Mouse (Mus musculus) limb, embryonic 15.5 days (tissue): ENCODE data around the gene Palb2. TPM values are rescaled to one million over a fixed set of nuclear protein-coding genes. Genes with fewer than 3 reads are reported as not detected.
A peak's percentile ranks its signal among the peaks of the same experiment; 100 is the strongest.
"Not testable (repeated sequence)": the region's sequence is repeated elsewhere in the genome, so short reads cannot be mapped to it uniquely, and the experiment has no call there.

ENCODE experiments used
- ATAC-seq: fragments of 200-750 bp; cut with Nextera tagmentation; 2 replicates; pipeline ENCODE4 v1.8.0; 2017; ENCODE audit warnings: low read depth, moderate TSS enrichment; ENCODE audit not compliant: insufficient number of reproducible peaks, low FRiP score, low TSS enrichment
- H3K27ac ChIP-seq: fragments of 300-500 bp; sonication (generic); 2 replicates; pipeline ENCODE4 v1.5.1; 2015; ENCODE audit warnings: moderate library complexity, mild to moderate bottlenecking, inconsistent platforms
- H3K27me3 ChIP-seq: fragments of 300-500 bp; sonication (generic); 2 replicates; pipeline ENCODE4 v1.6.1; 2015; ENCODE audit warnings: inconsistent platforms
- H3K36me3 ChIP-seq: fragments of 300-500 bp; sonication (generic); 2 replicates; pipeline ENCODE4 v1.6.1; 2015; ENCODE audit warnings: inconsistent platforms
- H3K4me1 ChIP-seq: fragments of 300-500 bp; sonication (generic); 2 replicates; pipeline ENCODE4 v1.6.1; 2015; ENCODE audit warnings: inconsistent platforms
- H3K4me2 ChIP-seq: fragments of 300-500 bp; sonication (generic); 2 replicates; pipeline ENCODE4 v1.6.1; 2015; ENCODE audit warnings: mild to moderate bottlenecking, inconsistent platforms
- H3K4me3 ChIP-seq: fragments of 300-500 bp; sonication (generic); 2 replicates; pipeline ENCODE4 v1.5.1; 2015; ENCODE audit warnings: mild to moderate bottlenecking, inconsistent platforms
- H3K9ac ChIP-seq: fragments of 300-500 bp; sonication (generic); 2 replicates; pipeline ENCODE4 v1.6.1; 2015; ENCODE audit warnings: inconsistent platforms
- H3K9me3 ChIP-seq: fragments of 300-500 bp; sonication (generic); 2 replicates; pipeline ENCODE4 v1.6.1; 2016; ENCODE audit warnings: inconsistent platforms
- WGBS: fragments of 180-500 bp; shearing (Covaris S2); methylation state at CpG from one replicate; pipeline ENCODE4 v1.1.7; 2015; 5-methylcytosine and 5-hydroxymethylcytosine counted together
- polyA plus RNA-seq: library from polyadenylated mRNA; unstranded; fragments of >200 nt; fragmentation: Nextera tagmentation; extraction: Ambion mirVana; gene quantifications from 2 replicates; pipeline ENCODE4 v1.2.1, GENCODE M21; 2015

Palb2 gene
- polyA plus RNA-seq, 1 experiment from 2014 or later, result 12.3 TPM

GRCm38 (mm10) chr7:122138190-122138589, 5.4 kb upstream of the Palb2 start:
- Histone ChIP-seq H3K27ac (no peak overlapping the region), H3K36me3 (peaks cover 79% of the 10 kb centered on the region), H3K4me3 (no peak overlapping the region), H3K27me3 (no peaks in the 10 kb centered on the region), H3K4me1 (peaks cover 6% of the 10 kb centered on the region; the same call in 1 of the 2 replicates), H3K4me2 (no peak overlapping the region), H3K9me3 (no peaks in the 10 kb centered on the region), H3K9ac (no peak overlapping the region)
- 93% methylated on average over 5 of the region's 5 CpGs for WGBS
- ATAC-seq, result no peak

- ATAC-seq, result no peak
- no peak overlapping the region for H3K4me2 ChIP-seq
- no peak overlapping the region for H3K27ac ChIP-seq
- no peaks in the 10 kb centered on the region for H3K9me3 ChIP-seq
- H3K4me1 ChIP-seq, result peaks cover 9% of the 10 kb centered on the region
- H3K9ac ChIP-seq, result no peak overlapping the region
- peaks cover 70% of the 10 kb centered on the region for H3K36me3 ChIP-seq
- H3K27me3 ChIP-seq, result no peaks in the 10 kb centered on the region
- H3K4me3 ChIP-seq, result no peak overlapping the region
Measured at GRCm38 (mm10) chr7:122137071-122137470, 4.3 kb upstream of the Palb2 start.

DNA sequence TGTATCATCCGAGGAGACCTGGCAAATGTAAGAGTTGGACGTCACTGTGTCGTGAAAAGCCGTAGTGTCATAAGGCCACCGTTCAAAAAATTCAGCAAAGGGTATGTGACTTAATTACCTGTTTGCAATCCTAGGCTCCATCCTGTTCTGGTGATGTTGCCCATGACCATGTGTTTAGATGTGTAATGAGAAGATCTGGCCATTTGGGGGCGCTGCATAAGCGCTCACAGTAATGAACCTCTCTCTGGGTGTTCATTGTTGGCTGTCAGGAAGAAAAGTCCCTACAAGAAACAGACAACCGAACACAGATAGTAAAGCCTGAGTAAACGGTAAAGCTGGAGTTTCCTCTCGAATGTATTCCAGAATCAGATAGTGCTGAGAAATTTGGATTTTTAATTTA, 2.3 kb upstream of the Palb2 start:
- Histone ChIP-seq H3K27me3 (no peaks in the 10 kb centered on the region), H3K4me1 (peaks cover 9% of the 10 kb centered on the region), H3K9ac (no peak overlapping the region), H3K36me3 (peaks cover 50% of the 10 kb centered on the region), H3K4me2 (no peak overlapping the region), H3K27ac (no peak overlapping the region), H3K4me3 (no peak overlapping the region), H3K9me3 (no peaks in the 10 kb centered on the region)
- WGBS, result 75% methylated on average over 10 of the region's 10 CpGs
- ATAC-seq, result no peak

DNA sequence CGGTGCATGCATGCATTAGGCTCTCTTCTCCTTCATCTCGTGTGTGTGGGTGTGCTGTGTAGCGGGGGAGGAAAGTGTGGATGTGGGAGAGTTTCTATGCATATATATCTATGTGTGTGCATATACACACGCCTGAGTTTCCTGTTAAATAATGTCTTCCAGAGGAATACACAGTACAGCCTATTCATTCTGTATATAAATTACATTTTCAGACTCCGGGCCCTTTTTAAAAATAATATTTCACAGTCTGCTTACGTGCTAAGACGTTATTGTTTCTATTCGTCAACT, 497 bp upstream of the Palb2 start:
- Histone ChIP-seq H3K4me3 (peak overlapping the region; percentile 74), H3K27ac (peak overlapping the region; percentile 80; the same call in 1 of the 2 replicates), H3K36me3 (peaks cover 34% of the 10 kb centered on the region), H3K9ac (peak overlapping the region; percentile 78), H3K27me3 (no peaks in the 10 kb centered on the region), H3K4me2 (peak overlapping the region; percentile 49), H3K9me3 (no peaks in the 10 kb centered on the region), H3K4me1 (peaks cover 9% of the 10 kb centered on the region)
- WGBS, result 18% methylated on average over 8 of the region's 8 CpGs
- ATAC-seq, result no peak

DNA sequence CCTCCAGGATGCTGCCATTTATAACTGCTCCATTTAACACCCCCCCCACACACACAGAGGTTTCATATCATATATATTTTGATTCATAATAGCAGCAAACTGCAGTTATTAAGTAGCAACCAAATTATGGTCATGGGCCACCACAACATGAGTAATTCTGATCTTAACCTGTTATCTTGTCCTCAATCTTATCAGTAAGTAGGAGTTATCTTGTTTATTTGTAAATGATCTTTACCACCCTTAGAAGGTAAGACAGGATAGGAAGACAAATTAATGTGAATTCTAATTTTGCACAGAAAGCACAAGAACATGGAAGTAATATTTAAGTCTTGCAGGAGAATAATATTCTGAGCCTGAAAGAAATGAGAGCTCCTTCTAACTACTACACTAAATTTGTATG, 951 bp downstream of the Palb2 start:
- Histone ChIP-seq H3K9me3 (no peaks in the 10 kb centered on the region), H3K4me1 (peaks cover 9% of the 10 kb centered on the region), H3K9ac (peak overlapping the region; percentile 58; the same call in 1 of the 2 replicates), H3K27me3 (no peaks in the 10 kb centered on the region), H3K27ac (no peak overlapping the region), H3K4me3 (peak overlapping the region; percentile 74), H3K4me2 (peak overlapping the region; percentile 79; the same call in 1 of the 2 replicates), H3K36me3 (peaks cover 35% of the 10 kb centered on the region)
- no peak for ATAC-seq

DNA sequence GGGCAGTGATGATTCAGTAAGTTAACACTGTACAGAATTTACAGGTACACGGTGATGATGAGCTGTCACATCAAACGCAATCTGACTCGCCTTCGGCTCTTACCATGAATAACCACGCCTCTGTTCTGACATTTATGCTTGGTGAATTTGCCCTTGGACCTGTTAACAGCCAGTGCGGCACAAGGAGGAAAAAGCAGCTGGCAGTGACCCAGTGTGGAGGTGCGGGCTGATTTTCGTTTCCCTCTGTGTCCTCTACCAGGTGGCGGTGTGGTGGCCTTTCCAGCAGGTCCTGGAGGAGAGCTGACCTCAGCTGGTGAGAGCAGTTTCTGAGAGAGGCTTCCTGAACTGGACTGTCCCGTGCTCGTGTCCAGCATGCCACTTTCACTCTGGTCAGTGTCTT, 5.8 kb downstream of the Palb2 start:
- H3K4me1 ChIP-seq, result no peaks in the 10 kb centered on the region
- no peak overlapping the region for H3K9ac ChIP-seq
- H3K9me3 ChIP-seq, result no peaks in the 10 kb centered on the region
- peaks cover 40% of the 10 kb centered on the region for H3K36me3 ChIP-seq
- no peak for ATAC-seq
- WGBS, result 95% methylated on average over 11 of the region's 11 CpGs
- no peaks in the 10 kb centered on the region for H3K27me3 ChIP-seq
- H3K4me3 ChIP-seq, result no peak overlapping the region
- no peak overlapping the region for H3K27ac ChIP-seq
- H3K4me2 ChIP-seq, result no peak overlapping the region

DNA sequence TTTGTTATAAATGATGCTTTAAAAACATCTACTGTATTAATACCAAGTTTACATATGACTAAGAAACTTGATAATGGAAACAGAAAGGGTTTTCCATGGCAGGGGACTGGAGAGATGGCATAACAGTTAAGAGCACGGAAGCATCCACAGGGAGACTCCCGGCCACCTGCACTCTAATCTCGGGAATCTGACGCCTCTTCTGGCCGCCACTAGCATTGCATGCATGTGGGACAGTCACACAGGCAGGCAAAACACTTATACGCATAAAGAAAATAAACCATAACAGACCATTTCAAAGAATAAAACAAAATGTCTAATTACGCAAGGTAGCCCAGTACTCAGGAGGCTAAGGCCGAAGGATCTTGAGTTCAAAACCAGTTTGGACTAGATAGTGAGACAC, 7.1 kb downstream of the Palb2 start:
- H3K4me2 ChIP-seq, result no peak overlapping the region
- H3K9me3 ChIP-seq, result no peaks in the 10 kb centered on the region
- ATAC-seq, result no peak
- no peak overlapping the region for H3K27ac ChIP-seq
- no peaks in the 10 kb centered on the region for H3K27me3 ChIP-seq
- 78% methylated on average over 8 of the region's 8 CpGs for WGBS
- no peak overlapping the region for H3K9ac ChIP-seq
- H3K4me1 ChIP-seq, result no peaks in the 10 kb centered on the region
- peaks cover 45% of the 10 kb centered on the region for H3K36me3 ChIP-seq
- H3K4me3 ChIP-seq, result no peak overlapping the region

DNA sequence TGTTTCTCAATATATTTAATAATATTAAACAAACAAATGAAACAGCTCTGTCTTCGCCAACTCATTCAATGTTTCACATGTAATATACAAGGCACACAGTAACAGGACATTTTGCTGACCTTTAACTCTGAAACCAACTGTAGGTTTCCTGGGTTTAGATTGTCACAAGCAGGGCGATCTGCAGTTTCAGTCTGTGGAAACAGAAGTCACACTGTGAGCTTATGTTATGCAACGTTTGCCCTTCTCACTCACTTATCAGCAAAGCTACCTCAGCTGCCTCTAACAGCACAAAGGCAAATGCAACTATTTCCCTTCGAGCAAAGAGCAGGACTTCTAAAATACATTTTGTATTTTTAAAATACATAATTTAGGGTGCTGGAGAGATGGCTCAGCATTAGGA, 9.3 kb downstream of the Palb2 start:
- no peaks in the 10 kb centered on the region for H3K27me3 ChIP-seq

GRCm38 (mm10) chr7:122108206-122108605, 24.6 kb downstream of the Palb2 start:
- Histone ChIP-seq H3K9me3 (no peaks in the 10 kb centered on the region), H3K4me2 (no peak overlapping the region), H3K27me3 (no peaks in the 10 kb centered on the region), H3K4me3 (no peak overlapping the region), H3K27ac (no peak overlapping the region), H3K4me1 (no peaks in the 10 kb centered on the region), H3K36me3 (peaks cover 16% of the 10 kb centered on the region), H3K9ac (no peak overlapping the region)
- ATAC-seq, result no peak
- WGBS, result 93% methylated on average over 6 of the region's 6 CpGs

More for the DNA sequence above, 9.3 kb downstream of the Palb2 start:
- Histone ChIP-seq H3K36me3 (peaks cover 52% of the 10 kb centered on the region), H3K9me3 (no peaks in the 10 kb centered on the region), H3K9ac (no peak overlapping the region), H3K27ac (no peak overlapping the region), H3K4me2 (no peak overlapping the region), H3K4me1 (no peaks in the 10 kb centered on the region), H3K4me3 (no peak overlapping the region)
- ATAC-seq, result no peak
- 84% methylated on average over 4 of the region's 4 CpGs for WGBS

DNA sequence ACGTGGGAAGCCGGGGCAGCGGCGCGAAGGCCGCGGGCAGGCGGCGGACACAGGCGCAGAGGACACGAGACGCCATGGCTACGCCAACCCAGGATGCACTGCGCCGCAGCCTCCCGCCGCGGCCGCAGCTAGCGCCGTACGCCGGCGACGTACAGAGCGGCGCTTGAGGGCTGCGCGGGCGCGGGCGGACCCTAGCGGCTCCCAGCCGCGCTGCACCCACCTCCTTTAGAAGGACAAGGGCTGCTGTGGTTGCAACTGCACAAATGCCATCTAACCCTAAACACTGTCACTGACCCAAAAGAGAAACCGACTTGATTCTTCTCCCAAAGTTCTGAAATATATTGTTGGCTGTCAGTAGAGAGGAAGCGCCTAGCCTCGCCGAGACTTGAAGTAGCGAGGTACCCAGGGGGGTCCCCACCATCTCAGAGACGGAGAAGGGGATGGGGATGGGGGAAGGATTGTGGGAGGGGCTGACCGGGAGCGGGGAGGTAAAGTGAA, 31.0 kb downstream of the Palb2 start, which contains the start of gene Ndufab1:
TSS of gene Ndufab1 (minus strand) at position 140 of the 498 bp plus-strand sequence.
- Histone ChIP-seq H3K4me3 (peak within 1 kb of the TSS; percentile 67), H3K27me3 (no peaks in the 10 kb centered on the region), H3K9me3 (no peaks in the 10 kb centered on the region), H3K9ac (peak within 1 kb of the TSS; percentile 67), H3K4me1 (peaks cover 14% of the 10 kb centered on the region), H3K36me3 (peaks cover 18% of the 10 kb centered on the region), H3K4me2 (peak within 1 kb of the TSS; percentile 75), H3K27ac (no peak within 1 kb of the TSS)
- ATAC-seq, result peak; percentile 96
- under 1% methylated on average over 43 of the region's 43 CpGs for WGBS

DNA sequence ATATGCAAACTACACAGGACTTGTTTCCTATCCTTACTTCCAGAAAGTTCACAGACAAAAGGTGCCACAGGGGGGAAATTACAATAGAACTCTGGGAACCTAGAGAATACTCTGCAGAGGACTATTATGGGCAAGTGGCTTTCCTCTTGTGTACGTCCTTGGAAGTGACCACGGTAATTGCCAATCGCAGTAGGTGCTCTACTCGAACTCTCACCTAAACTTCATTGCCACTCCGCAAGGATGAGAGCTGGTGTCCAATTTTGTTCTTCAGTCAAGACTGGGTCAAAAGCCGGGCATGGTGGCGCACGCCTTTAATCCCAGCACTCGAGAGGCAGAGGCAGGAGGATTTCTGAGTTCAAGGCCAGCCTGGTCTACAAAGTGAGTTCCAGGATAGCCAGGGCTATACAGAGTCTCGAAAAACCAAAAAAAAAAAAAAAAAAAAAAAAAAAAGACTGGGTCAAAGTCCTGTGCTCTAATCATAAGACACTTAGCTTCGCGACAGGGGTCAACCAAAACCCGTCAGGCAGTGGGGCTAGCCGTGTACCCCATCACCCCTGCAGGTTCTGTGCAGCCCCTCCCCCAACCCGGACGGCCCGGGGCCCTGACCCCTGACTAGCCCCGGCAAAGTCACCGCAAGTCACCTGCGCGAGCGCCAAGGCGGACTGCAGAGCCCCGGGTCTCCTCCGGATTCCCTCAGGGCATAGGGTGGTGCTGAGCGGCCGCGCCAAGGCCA, 31.6 kb downstream of the Palb2 start:
- not testable (repeated sequence) for H3K27ac ChIP-seq

GRCm38 (mm10) chr7:122099222-122099621, 33.6 kb downstream of the Palb2 start:
- no peaks in the 10 kb centered on the region for H3K9me3 ChIP-seq
- peaks cover 14% of the 10 kb centered on the region for H3K4me1 ChIP-seq
- no peak for ATAC-seq
- no peaks in the 10 kb centered on the region for H3K27me3 ChIP-seq
- no peak overlapping the region for H3K4me2 ChIP-seq
- WGBS, result 59% methylated on average over 4 of the region's 4 CpGs
- H3K4me3 ChIP-seq, result no peak overlapping the region
- H3K27ac ChIP-seq, result no peak overlapping the region
- no peak overlapping the region for H3K9ac ChIP-seq
- H3K36me3 ChIP-seq, result peaks cover 40% of the 10 kb centered on the region

More for the DNA sequence above, 31.6 kb downstream of the Palb2 start:
- H3K36me3 ChIP-seq, result peaks cover 21% of the 10 kb centered on the region
- peaks cover 14% of the 10 kb centered on the region for H3K4me1 ChIP-seq
- peak; percentile 69 for ATAC-seq
- peak overlapping the region; percentile 75 for H3K4me2 ChIP-seq
- H3K4me3 ChIP-seq, result peak overlapping the region; percentile 67
- H3K9ac ChIP-seq, result peak overlapping the region; percentile 67
- not testable (repeated sequence) for H3K9me3 ChIP-seq, H3K27me3 ChIP-seq
- WGBS, result 5% methylated on average over 28 of the region's 28 CpGs
